Mouse (Mus musculus) testis, adult 10 weeks (tissue): Measurements from ENCODE around the gene Sirt7. TPM values are rescaled to one million over a fixed set of nuclear protein-coding genes. Genes with fewer than 3 reads are reported as not detected.

Source experiments
- polyA plus RNA-seq: library from polyadenylated mRNA; stranded (reverse); fragments of 350-450 nt; fragmentation: Illumina TruSeq; extraction: RNeasy Lipid Tissue Mini Kit (QIAGEN cat#74804); gene quantifications from one replicate; pipeline ENCODE4 v1.2.3, GENCODE M21; 2014; ENCODE audit warnings: low read depth, low replicate concordance

Gene Sirt7
- 1.2 TPM for polyA plus RNA-seq

GRCm38 (mm10) chr11:120625152-120625775, at the start of gene Sirt7:
Gene Sirt7 (minus strand): TSS chr11:120625240.

GRCm38 (mm10) chr11:120672687-120673593, 47.9 kb upstream of the Sirt7 start, which contains the start of gene Aspscr1:
Gene Aspscr1 (plus strand): TSS chr11:120672973.

GRCm38 (mm10) chr11:120661076-120661460, 36.0 kb upstream of the Sirt7 start, which contains the start of gene Notum:
Gene Notum (minus strand): TSS chr11:120661175.

GRCm38 (mm10) chr11:120648001-120648476, 23.0 kb upstream of the Sirt7 start, which contains the start of gene Myadml2:
Gene Myadml2 (minus strand): TSS chr11:120648158.

GRCm38 (mm10) chr11:120643601-120643987, 18.6 kb upstream of the Sirt7 start, which contains the start of gene Pycr1:
Gene Pycr1 (minus strand): TSS chr11:120643769.

GRCm38 (mm10) chr11:120633520-120634343, 8.7 kb upstream of the Sirt7 start, which contains the start of gene Mafg:
Gene Mafg (minus strand): TSS chr11:120633600.

GRCm38 (mm10) chr11:120617519-120618112, 7.4 kb downstream of the Sirt7 start, which contains the start of gene Pcyt2:
Gene Pcyt2 (minus strand): TSS chr11:120617936.

GRCm38 (mm10) chr11:120608241-120609034, 16.6 kb downstream of the Sirt7 start, which contains the start of gene Npb:
Gene Npb (plus strand): TSS chr11:120608477.

GRCm38 (mm10) chr11:120598283-120598989, 26.6 kb downstream of the Sirt7 start, which contains the start of the genes Alyref and Anapc11:
Gene Alyref (minus strand): TSS chr11:120598365.
Gene Anapc11 (plus strand): TSS chr11:120598421.

GRCm38 (mm10) chr11:120581490-120582267, 43.4 kb downstream of the Sirt7 start, which contains the start of gene Arhgdia:
Gene Arhgdia (minus strand): TSS chr11:120581624.

GRCm38 (mm10) chr11:120572752-120573584, 52.1 kb downstream of the Sirt7 start, which contains the start of gene P4hb:
Gene P4hb (minus strand): TSS chr11:120573253.

Other genes with a start within 250 kb of the Sirt7 start
- 0.15 TPM for gene Faap100, start 246.5 kb downstream of the Sirt7 start, polyA plus RNA-seq
- 35.9 TPM for gene Nploc4, start 187.5 kb downstream of the Sirt7 start, polyA plus RNA-seq
- gene Tspan10, start 182.6 kb downstream of the Sirt7 start, polyA plus RNA-seq: not detected
- 0.14 TPM for gene Pde6g, start 171.7 kb downstream of the Sirt7 start, polyA plus RNA-seq
- not detected for gene Oxld1, start 167.2 kb downstream of the Sirt7 start, polyA plus RNA-seq
- 6.0 TPM for gene Ccdc137, start 167.1 kb downstream of the Sirt7 start, polyA plus RNA-seq
- gene Arl16, start 157.6 kb downstream of the Sirt7 start, polyA plus RNA-seq: 10.9 TPM
- gene Mrpl12, start 140.6 kb downstream of the Sirt7 start, polyA plus RNA-seq: 3.0 TPM
- 0.31 TPM for gene Slc25a10, start 133.4 kb downstream of the Sirt7 start, polyA plus RNA-seq
- not detected for gene Gcgr, start 94.5 kb downstream of the Sirt7 start, polyA plus RNA-seq
- gene Mcrip1, start 75.5 kb downstream of the Sirt7 start, polyA plus RNA-seq: 3.2 TPM
- 2.5 TPM for gene Ppp1r27, start 74.1 kb downstream of the Sirt7 start, polyA plus RNA-seq
- gene P4hb, start 52.0 kb downstream of the Sirt7 start, polyA plus RNA-seq: 41.5 TPM
- gene Arhgdia, start 43.6 kb downstream of the Sirt7 start, polyA plus RNA-seq: 5.0 TPM
- 15.0 TPM for gene Alyref, start 26.9 kb downstream of the Sirt7 start, polyA plus RNA-seq
- gene Anapc11, start 26.8 kb downstream of the Sirt7 start, polyA plus RNA-seq: 9.5 TPM
- not detected for gene Npb, start 16.8 kb downstream of the Sirt7 start, polyA plus RNA-seq
- 6.7 TPM for gene Pcyt2, start 7.3 kb downstream of the Sirt7 start, polyA plus RNA-seq
- 1.8 TPM for gene Mafg, start 8.4 kb upstream of the Sirt7 start, polyA plus RNA-seq
- gene Pycr1, start 18.5 kb upstream of the Sirt7 start, polyA plus RNA-seq: 0.39 TPM
- gene Myadml2, start 22.9 kb upstream of the Sirt7 start, polyA plus RNA-seq: not detected
- gene Notum, start 35.9 kb upstream of the Sirt7 start, polyA plus RNA-seq: not detected
- 4.5 TPM for gene Aspscr1, start 47.7 kb upstream of the Sirt7 start, polyA plus RNA-seq
- 2.4 TPM for gene Cenpx, start 88.5 kb upstream of the Sirt7 start, polyA plus RNA-seq
- 0.18 TPM for gene Lrrc45, start 88.7 kb upstream of the Sirt7 start, polyA plus RNA-seq
- not detected for gene Rac3, start 96.2 kb upstream of the Sirt7 start, polyA plus RNA-seq
- not detected for gene Dcxr, start 102.0 kb upstream of the Sirt7 start, polyA plus RNA-seq
- 0.66 TPM for gene Cbr2, start 106.9 kb upstream of the Sirt7 start, polyA plus RNA-seq
- not detected for gene Hmga1b, start 137.6 kb upstream of the Sirt7 start, polyA plus RNA-seq
- gene Rfng, start 159.0 kb upstream of the Sirt7 start, polyA plus RNA-seq: 0.21 TPM
- 39.3 TPM for gene Gps1, start 159.0 kb upstream of the Sirt7 start, polyA plus RNA-seq
- gene Dus1l, start 171.2 kb upstream of the Sirt7 start, polyA plus RNA-seq: 9.6 TPM
- gene Fasn, start 199.3 kb upstream of the Sirt7 start, polyA plus RNA-seq: 0.92 TPM